Mouse (Mus musculus) kidney, adult 10 weeks (tissue): Measurements from ENCODE around the gene Phka2. TPM values are rescaled to one million over a fixed set of nuclear protein-coding genes. Genes with fewer than 3 reads are reported as not detected.

ENCODE experiments used
- polyA plus RNA-seq: library from polyadenylated mRNA; stranded (reverse); fragments of 350-450 nt; fragmentation: Illumina TruSeq; extraction: RNeasy Lipid Tissue Mini Kit (QIAGEN cat#74804); gene quantifications from one replicate; pipeline ENCODE4 v1.2.3, GENCODE M21; 2014; ENCODE audit warnings: low read depth, low replicate concordance

Phka2 gene
- 10.2 TPM for polyA plus RNA-seq

DNA sequence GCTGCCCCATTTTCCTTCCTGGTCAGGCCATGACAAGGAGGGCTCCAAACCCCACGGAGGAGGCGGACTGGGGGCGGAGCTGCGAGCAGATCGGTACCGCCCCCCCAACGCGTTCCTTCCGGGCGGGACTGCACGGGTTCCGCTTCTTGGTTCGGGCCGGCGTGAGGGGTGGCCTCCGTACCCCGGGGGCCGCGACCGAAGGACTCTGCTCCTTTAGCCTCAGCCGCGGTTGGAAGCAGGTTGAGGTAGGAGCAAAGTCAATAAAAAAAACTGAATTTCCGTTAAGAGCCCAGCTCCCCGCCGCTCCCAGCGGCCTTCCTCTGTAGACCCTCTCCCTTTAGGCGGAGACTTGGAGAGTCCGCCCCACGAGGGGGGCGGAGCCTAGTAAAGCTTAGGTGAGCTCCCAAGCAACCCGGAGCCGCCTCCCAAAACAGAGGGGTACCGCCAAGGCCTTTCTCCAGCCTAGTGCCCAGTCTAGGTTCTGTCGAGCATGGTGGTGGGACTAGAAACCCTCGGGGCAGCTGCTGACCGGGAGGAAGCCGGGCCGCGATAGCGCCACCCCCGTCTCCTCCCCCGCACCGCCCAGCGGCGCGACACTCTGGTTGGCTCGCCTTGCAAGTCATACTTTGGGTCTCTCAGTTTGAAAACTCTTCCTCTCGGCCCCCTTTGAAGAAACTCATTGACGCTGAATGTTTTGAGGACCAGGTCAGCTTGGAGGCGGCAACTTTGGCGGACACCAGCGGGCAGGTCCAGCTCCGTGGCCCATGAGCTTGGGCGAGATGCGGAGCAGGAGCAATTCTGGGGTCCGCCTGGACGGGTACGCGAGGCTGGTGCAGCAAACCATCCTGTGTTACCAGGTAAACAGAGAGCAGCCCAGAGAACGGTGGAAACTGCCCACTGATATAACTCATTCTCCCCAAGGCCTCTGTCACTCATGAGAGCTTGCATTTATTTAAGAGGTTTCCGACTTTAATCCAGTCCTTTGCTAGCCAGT, at the start of gene Phka2:
Gene Phka2 (plus strand): TSS at position 119 of the 994 bp plus-strand sequence.

Other genes starting within 250 kb of the Phka2 start
- gene Adgrg2, start 111.5 kb upstream of the Phka2 start, polyA plus RNA-seq, result 4.0 TPM
- not detected for gene Ppef1, start 233.6 kb downstream of the Phka2 start, polyA plus RNA-seq